Mouse (Mus musculus) liver, embryonic 12.5 days (tissue): ENCODE results near the gene Actb. TPM values are rescaled to one million over a fixed set of nuclear protein-coding genes. Genes with fewer than 3 reads are reported as not detected.

ENCODE experiments used
- ATAC-seq: fragments of 200-750 bp; cut with Nextera tagmentation; 2 replicates; pipeline ENCODE4 v1.8.0; 2017; ENCODE audit warnings: moderate number of reproducible peaks, mild to moderate bottlenecking, moderate library complexity
- H3K27ac ChIP-seq: fragments of 300-500 bp; sonication (generic); 2 replicates; pipeline ENCODE4 v1.5.1; 2016; ENCODE audit warnings: mild to moderate bottlenecking
- H3K27me3 ChIP-seq: fragments of 300-500 bp; sonication (generic); replicated peaks from 2 replicates; pipeline ENCODE4 v1.6.1; 2016; ENCODE audit warnings: mild to moderate bottlenecking, moderate library complexity
- H3K36me3 ChIP-seq: fragments of 300-500 bp; sonication (generic); 2 replicates; pipeline ENCODE4 v1.6.1; 2016; ENCODE audit warnings: mild to moderate bottlenecking, moderate library complexity
- H3K4me1 ChIP-seq: fragments of 300-500 bp; sonication (generic); 2 replicates; pipeline ENCODE4 v1.6.1; 2016
- H3K4me2 ChIP-seq: fragments of 300-500 bp; sonication (generic); 2 replicates; pipeline ENCODE4 v1.6.1; 2016; ENCODE audit warnings: mild to moderate bottlenecking, moderate library complexity
- H3K4me3 ChIP-seq: fragments of 300-500 bp; sonication (generic); 2 replicates; pipeline ENCODE4 v1.5.1; 2016; ENCODE audit warnings: mild to moderate bottlenecking, moderate library complexity
- H3K9ac ChIP-seq: fragments of 300-500 bp; sonication (generic); 2 replicates; pipeline ENCODE4 v1.6.1; 2016; ENCODE audit warnings: mild to moderate bottlenecking, moderate library complexity
- H3K9me3 ChIP-seq: fragments of 300-500 bp; sonication (generic); replicated peaks from 2 replicates; pipeline ENCODE4 v1.6.1; 2016; ENCODE audit warnings: mild to moderate bottlenecking, moderate library complexity
- WGBS: fragments of 180-500 bp; shearing (Covaris S2); methylation state at CpG from one replicate; pipeline ENCODE4 v1.1.7; 2016; ENCODE audit not compliant: insufficient replicate concordance; 5-methylcytosine and 5-hydroxymethylcytosine counted together
- polyA plus RNA-seq: library from polyadenylated mRNA; unstranded; fragments of >200 nt; fragmentation: Nextera tagmentation; extraction: Ambion mirVana; gene quantifications from 2 replicates; pipeline ENCODE4 v1.2.1, GENCODE M21; 2016

The Actb gene
- polyA plus RNA-seq, 1 experiment from 2014 or later: 7,775 TPM

- peak overlapping the region; percentile 71 for H3K4me2 ChIP-seq
- no peaks in the 10 kb centered on the region for H3K27me3 ChIP-seq
- H3K36me3 ChIP-seq: no peaks in the 10 kb centered on the region
- no peaks in the 10 kb centered on the region for H3K9me3 ChIP-seq
- peak; percentile 100 for ATAC-seq
- peak overlapping the region; percentile 99 for H3K27ac ChIP-seq
- H3K4me1 ChIP-seq: peaks cover 64% of the 10 kb centered on the region
- peak overlapping the region; percentile 69 for H3K9ac ChIP-seq
- WGBS: 12% methylated on average over 8 of the region's 8 CpGs
- H3K4me3 ChIP-seq: peak overlapping the region; percentile 26
These were observed 13.9 kb upstream of the Actb start for GRCm38 (mm10) chr5:142920311-142921073.

GRCm38 (mm10) chr5:142917402-142917801, 10.8 kb upstream of the Actb start:
- H3K4me3 ChIP-seq: no peak overlapping the region
- no peaks in the 10 kb centered on the region for H3K36me3 ChIP-seq
- H3K27ac ChIP-seq: no peak overlapping the region
- H3K9me3 ChIP-seq: no peaks in the 10 kb centered on the region
- H3K9ac ChIP-seq: no peak overlapping the region
- H3K27me3 ChIP-seq: no peaks in the 10 kb centered on the region
- no peak for ATAC-seq
- H3K4me2 ChIP-seq: no peak overlapping the region
- WGBS: 86% methylated on average over 8 of the region's 8 CpGs
- H3K4me1 ChIP-seq: peaks cover 51% of the 10 kb centered on the region

- H3K4me3 ChIP-seq: no peak overlapping the region
- no peak overlapping the region for H3K27ac ChIP-seq
- 73% methylated on average over 7 of the region's 7 CpGs for WGBS
- H3K4me1 ChIP-seq: peaks cover 51% of the 10 kb centered on the region
- no peaks in the 10 kb centered on the region for H3K27me3 ChIP-seq
- H3K36me3 ChIP-seq: no peaks in the 10 kb centered on the region
- no peak overlapping the region for H3K9ac ChIP-seq
- H3K4me2 ChIP-seq: no peak overlapping the region
- no peak for ATAC-seq
- H3K9me3 ChIP-seq: no peaks in the 10 kb centered on the region
These were observed 10.0 kb upstream of the Actb start for GRCm38 (mm10) chr5:142916593-142916992.

GRCm38 (mm10) chr5:142915231-142915630, 8.7 kb upstream of the Actb start:
- no peaks in the 10 kb centered on the region for H3K27me3 ChIP-seq
- no peak overlapping the region for H3K4me3 ChIP-seq
- ATAC-seq: no peak
- H3K36me3 ChIP-seq: no peaks in the 10 kb centered on the region
- no peaks in the 10 kb centered on the region for H3K9me3 ChIP-seq
- no peak overlapping the region for H3K4me2 ChIP-seq
- 76% methylated on average over 11 of the region's 11 CpGs for WGBS
- H3K27ac ChIP-seq: peak overlapping the region; percentile 10; the same call in 1 of the 2 replicates
- no peak overlapping the region for H3K9ac ChIP-seq
- H3K4me1 ChIP-seq: peaks cover 46% of the 10 kb centered on the region

- Histone ChIP-seq H3K4me3 (no peak overlapping the region), H3K4me1 (peaks cover 57% of the 10 kb centered on the region), H3K9ac (no peak overlapping the region), H3K27me3 (no peaks in the 10 kb centered on the region), H3K9me3 (no peaks in the 10 kb centered on the region), H3K27ac (peak overlapping the region; percentile 43), H3K36me3 (no peaks in the 10 kb centered on the region), H3K4me2 (no peak overlapping the region)
- no peak for ATAC-seq
- 52% methylated on average over 4 of the region's 4 CpGs for WGBS
These were observed 6.2 kb upstream of the Actb start for GRCm38 (mm10) chr5:142912739-142913138.

GRCm38 (mm10) chr5:142912320-142912719, 5.8 kb upstream of the Actb start:
- H3K4me3 ChIP-seq: no peak overlapping the region
- H3K9ac ChIP-seq: no peak overlapping the region
- ATAC-seq: no peak
- peaks cover 62% of the 10 kb centered on the region for H3K4me1 ChIP-seq
- no peaks in the 10 kb centered on the region for H3K36me3 ChIP-seq
- H3K27ac ChIP-seq: peak overlapping the region; percentile 43
- no peak overlapping the region for H3K4me2 ChIP-seq
- 75% methylated on average over 3 of the region's 3 CpGs for WGBS
- no peaks in the 10 kb centered on the region for H3K27me3 ChIP-seq
- no peaks in the 10 kb centered on the region for H3K9me3 ChIP-seq

- ATAC-seq: no peak
- peak overlapping the region; percentile 43; the same call in 1 of the 2 replicates for H3K27ac ChIP-seq
- 81% methylated on average over 2 of the region's 2 CpGs for WGBS
- H3K9me3 ChIP-seq: no peaks in the 10 kb centered on the region
- H3K36me3 ChIP-seq: no peaks in the 10 kb centered on the region
- H3K4me1 ChIP-seq: peaks cover 67% of the 10 kb centered on the region
- no peak overlapping the region for H3K4me2 ChIP-seq
- no peaks in the 10 kb centered on the region for H3K27me3 ChIP-seq
- peak overlapping the region; percentile 20; the same call in 1 of the 2 replicates for H3K9ac ChIP-seq
- no peak overlapping the region for H3K4me3 ChIP-seq
These were observed 5.1 kb upstream of the Actb start for GRCm38 (mm10) chr5:142911629-142912028.

GRCm38 (mm10) chr5:142909576-142910278, 3.2 kb upstream of the Actb start:
- Histone ChIP-seq H3K36me3 (peaks cover 10% of the 10 kb centered on the region), H3K4me3 (no peak overlapping the region), H3K9me3 (no peaks in the 10 kb centered on the region), H3K9ac (peak overlapping the region; percentile 74), H3K4me1 (peaks cover 65% of the 10 kb centered on the region), H3K27ac (peak overlapping the region; percentile 100), H3K27me3 (no peaks in the 10 kb centered on the region), H3K4me2 (peak overlapping the region; percentile 74)
- 34% methylated on average over 8 of the region's 8 CpGs for WGBS
- ATAC-seq: no peak

GRCm38 (mm10) chr5:142908941-142909575, 2.5 kb upstream of the Actb start:
- peak overlapping the region; percentile 100 for H3K27ac ChIP-seq
- H3K4me2 ChIP-seq: peak overlapping the region; percentile 74
- no peaks in the 10 kb centered on the region for H3K27me3 ChIP-seq
- peaks cover 72% of the 10 kb centered on the region for H3K4me1 ChIP-seq
- no peak for ATAC-seq
- peaks cover 16% of the 10 kb centered on the region for H3K36me3 ChIP-seq
- H3K4me3 ChIP-seq: no peak overlapping the region
- H3K9me3 ChIP-seq: no peaks in the 10 kb centered on the region
- peak overlapping the region; percentile 74 for H3K9ac ChIP-seq
- 20% methylated on average over 5 of the region's 5 CpGs for WGBS

GRCm38 (mm10) chr5:142907803-142908559, 1.4 kb upstream of the Actb start:
- Histone ChIP-seq H3K9me3 (no peaks in the 10 kb centered on the region), H3K9ac (peak overlapping the region; percentile 74), H3K4me3 (peak overlapping the region; percentile 94; the same call in 1 of the 2 replicates), H3K27me3 (no peaks in the 10 kb centered on the region), H3K4me2 (peak overlapping the region; percentile 74), H3K4me1 (peaks cover 75% of the 10 kb centered on the region), H3K27ac (peak overlapping the region; percentile 100), H3K36me3 (peaks cover 27% of the 10 kb centered on the region)
- 61% methylated on average over 5 of the region's 5 CpGs for WGBS
- ATAC-seq: no peak

- Histone ChIP-seq H3K36me3 (peaks cover 35% of the 10 kb centered on the region), H3K9ac (peak overlapping the region; percentile 74), H3K27me3 (no peaks in the 10 kb centered on the region), H3K4me3 (peak overlapping the region; percentile 94), H3K9me3 (no peaks in the 10 kb centered on the region), H3K4me2 (peak overlapping the region; percentile 74), H3K27ac (peak overlapping the region; percentile 100), H3K4me1 (peaks cover 73% of the 10 kb centered on the region)
- ATAC-seq: no peak
- WGBS: 36% methylated on average over 14 of the region's 14 CpGs
These were observed 671 bp upstream of the Actb start for GRCm38 (mm10) chr5:142907048-142907802.
